Mouse (Mus musculus) testis, adult 2 months (tissue): ENCODE results near the gene Cuedc1. TPM values are rescaled to one million over a fixed set of nuclear protein-coding genes. Genes with fewer than 3 reads are reported as not detected.
A peak's percentile ranks its signal among the peaks of the same experiment; 100 is the strongest.

Experiments used
- H3K27ac ChIP-seq: fragments of 200-500 bp; 2 replicates; pipeline ENCODE4 v1.5.1; 2012; ENCODE audit warnings: low read depth, low read length; ENCODE audit not compliant: control insufficient read depth, insufficient read depth
- H3K27me3 ChIP-seq: fragments of 200-500 bp; 2 replicates; pipeline ENCODE4 v1.6.1; 2012; ENCODE audit warnings: mild to moderate bottlenecking, low read length, moderate library complexity; ENCODE audit not compliant: control insufficient read depth, insufficient read depth
- H3K36me3 ChIP-seq: fragments of 200-500 bp; 2 replicates; pipeline ENCODE4 v1.6.1; 2012; ENCODE audit warnings: mild to moderate bottlenecking, low read length; ENCODE audit not compliant: control insufficient read depth, insufficient read depth
- H3K4me1 ChIP-seq: fragments of 200-500 bp; 2 replicates; pipeline ENCODE4 v1.6.1; 2012; ENCODE audit warnings: low read length; ENCODE audit not compliant: control insufficient read depth, insufficient read depth
- H3K4me3 ChIP-seq: fragments of 200-500 bp; 2 replicates; pipeline ENCODE4 v1.5.1; 2012; ENCODE audit warnings: low read depth, mild to moderate bottlenecking, low read length, moderate library complexity, mixed read lengths; ENCODE audit not compliant: control insufficient read depth
- CTCF ChIP-seq: fragments of 200-500 bp; IDR thresholded peaks from 2 replicates; pipeline ENCODE4 v1.5.1; 2012; ENCODE audit warnings: low read depth, mild to moderate bottlenecking, inconsistent platforms, low read length, moderate library complexity; ENCODE audit not compliant: control insufficient read depth, insufficient read depth, insufficient replicate concordance
- POLR2A ChIP-seq: fragments of 200-500 bp; IDR thresholded peaks from 2 replicates; pipeline ENCODE4 v1.6.1; 2012; ENCODE audit warnings: low read depth, mild to moderate bottlenecking, inconsistent platforms, low read length, moderate library complexity; ENCODE audit not compliant: control insufficient read depth
- polyA plus RNA-seq: library from polyadenylated mRNA; depleted of rRNA; stranded (reverse); fragments of >200 nt; gene quantifications from 2 replicates; pipeline ENCODE4 v1.2.3, GENCODE M21; 2012

Gene Cuedc1
- polyA plus RNA-seq, 1 experiment = 1.9 TPM

GRCm38 (mm10) chr11:88184632-88185180 is 86.8 kb downstream of the Cuedc1 start:
- H3K4me3 ChIP-seq = no peak overlapping the region
- TF ChIP-seq CTCF (no peak), POLR2A (no peak)
- H3K27me3 ChIP-seq = no peaks in the 10 kb centered on the region
- no peak overlapping the region for H3K27ac ChIP-seq
- peaks cover 12% of the 10 kb centered on the region for H3K4me1 ChIP-seq
- no peaks in the 10 kb centered on the region for H3K36me3 ChIP-seq

DNA sequence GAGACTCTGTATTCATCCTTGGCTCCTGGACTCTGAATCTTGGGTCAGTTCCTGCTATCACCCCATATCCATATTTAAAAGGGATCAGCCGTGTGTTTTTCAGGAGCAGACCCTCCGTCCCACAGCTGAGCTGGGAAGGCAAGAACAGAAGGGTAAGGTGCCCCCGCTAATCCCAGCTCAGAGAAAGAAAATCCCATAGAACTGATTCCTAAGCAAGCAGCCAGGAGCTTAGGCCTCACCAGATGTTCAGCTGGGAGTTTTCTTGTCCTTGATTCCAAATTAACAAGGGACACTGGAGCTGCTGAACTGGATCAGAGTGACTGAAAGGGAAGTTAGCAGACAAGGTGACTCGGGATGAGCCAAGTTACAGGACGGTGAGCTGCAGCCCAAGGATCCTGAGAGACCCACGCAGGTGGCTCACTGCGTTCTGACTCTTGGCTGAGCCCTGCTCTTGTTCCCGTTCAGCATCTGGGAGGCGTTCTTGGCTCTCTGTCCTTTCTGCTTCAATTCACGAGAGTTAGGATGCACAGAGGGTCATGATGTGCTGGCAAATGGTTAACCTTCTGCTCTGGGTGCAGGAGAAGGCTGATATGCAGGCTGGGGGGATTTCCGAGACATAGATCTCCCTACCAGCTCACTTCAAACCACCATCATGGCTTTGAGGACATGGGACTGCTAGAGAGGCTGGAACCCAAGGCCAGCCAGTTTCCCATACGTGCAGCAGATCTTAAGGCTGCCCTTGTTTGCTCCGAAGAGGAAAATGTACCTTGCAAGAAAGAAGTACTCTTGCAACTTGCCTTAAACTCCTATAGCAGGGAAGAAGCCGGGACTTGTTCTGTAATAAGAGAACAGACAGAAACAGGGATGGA is 88.5 kb downstream of the Cuedc1 start:
- peaks cover 12% of the 10 kb centered on the region for H3K4me1 ChIP-seq
- H3K27ac ChIP-seq = peak overlapping the region; percentile 52; the same call in 1 of the 2 replicates
- no peaks in the 10 kb centered on the region for H3K27me3 ChIP-seq
- no peaks in the 10 kb centered on the region for H3K36me3 ChIP-seq
- TF ChIP-seq CTCF (no peak), POLR2A (no peak)
- no peak overlapping the region for H3K4me3 ChIP-seq

DNA sequence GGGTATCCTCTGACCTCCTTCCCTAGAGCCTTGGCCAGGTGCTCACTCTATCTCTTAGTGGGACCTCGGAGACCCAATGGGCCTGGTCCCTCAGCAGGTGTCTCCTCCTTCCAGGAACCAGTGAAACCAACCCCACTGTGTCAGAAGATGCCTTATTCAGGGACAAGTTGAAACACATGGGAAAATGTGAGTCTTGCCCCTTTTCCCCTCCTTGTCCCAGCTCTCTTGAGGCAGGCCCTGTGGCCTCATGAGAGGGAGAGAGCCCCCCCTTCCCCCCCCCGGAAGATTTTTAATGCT is 89.0 kb downstream of the Cuedc1 start:
- Histone ChIP-seq H3K4me3 (no peak overlapping the region), H3K36me3 (no peaks in the 10 kb centered on the region), H3K4me1 (peaks cover 12% of the 10 kb centered on the region), H3K27me3 (no peaks in the 10 kb centered on the region), H3K27ac (no peak overlapping the region; the same call in 1 of the 2 replicates)
- TF ChIP-seq POLR2A (no peak), CTCF (no peak)

DNA sequence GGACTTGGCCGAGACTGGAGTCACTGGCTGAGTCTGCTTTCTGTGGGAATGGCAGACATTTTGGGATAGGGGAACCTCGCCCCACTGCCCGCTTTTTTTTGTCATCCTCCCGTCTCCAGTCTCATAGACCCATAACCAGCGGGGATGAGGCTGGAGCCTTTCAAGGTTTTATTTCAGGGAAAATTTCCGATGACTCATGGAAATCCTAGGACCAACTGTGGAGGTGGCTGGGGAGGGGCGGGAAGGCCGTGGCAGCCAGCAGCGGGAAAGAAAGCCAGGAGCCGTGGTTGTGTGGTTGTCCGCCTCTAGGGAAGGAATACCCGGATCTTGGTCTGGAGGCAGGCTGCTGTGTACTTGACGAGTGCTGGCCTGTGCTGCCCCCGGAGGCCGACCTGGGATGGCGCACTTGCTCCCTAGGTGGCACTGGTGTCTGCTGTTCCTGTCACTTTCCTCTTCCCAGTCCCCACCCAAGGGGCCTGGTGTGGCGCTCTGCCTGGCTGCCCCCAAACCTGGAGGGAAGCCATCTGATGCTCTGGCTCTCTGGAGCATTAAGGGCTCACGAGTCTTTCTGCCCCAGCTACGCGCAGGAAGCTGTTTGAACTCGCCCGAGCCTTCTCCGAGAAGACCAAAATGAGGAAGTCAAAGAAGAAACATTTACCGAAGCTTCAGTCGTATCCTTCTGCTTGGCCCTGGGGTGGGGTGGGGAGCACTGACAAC is 89.7 kb downstream of the Cuedc1 start:
- Histone ChIP-seq H3K36me3 (no peaks in the 10 kb centered on the region), H3K4me1 (peaks cover 14% of the 10 kb centered on the region), H3K27me3 (no peaks in the 10 kb centered on the region), H3K4me3 (peak overlapping the region; percentile 25), H3K27ac (peak overlapping the region; percentile 41)
- peak; percentile 79; the same call in 1 of the 2 replicates for TF ChIP-seq CTCF
- no peak for TF ChIP-seq POLR2A

- no peak for TF ChIP-seq CTCF
- no peak for TF ChIP-seq POLR2A
- Histone ChIP-seq H3K4me1 (peaks cover 20% of the 10 kb centered on the region), H3K4me3 (peak overlapping the region; percentile 25; the same call in 1 of the 2 replicates)
These were observed 90.4 kb downstream of the Cuedc1 start for GRCm38 (mm10) chr11:88188216-88188615.

GRCm38 (mm10) chr11:88188635-88189034 is 90.8 kb downstream of the Cuedc1 start:
- Histone ChIP-seq H3K36me3 (no peaks in the 10 kb centered on the region), H3K4me1 (peaks cover 24% of the 10 kb centered on the region), H3K27ac (no peak overlapping the region), H3K4me3 (no peak overlapping the region), H3K27me3 (no peaks in the 10 kb centered on the region; the same call in 1 of the 2 replicates)
- TF ChIP-seq POLR2A (no peak), CTCF (no peak)

More at GRCm38 (mm10) chr11:88188216-88188615, 90.4 kb downstream of the Cuedc1 start:
- no peaks in the 10 kb centered on the region for H3K27me3 ChIP-seq
- H3K36me3 ChIP-seq = no peaks in the 10 kb centered on the region
- H3K27ac ChIP-seq = 0 out of 2 replicates have a peak overlapping the region, but pooled peaks have one; percentile 41

DNA sequence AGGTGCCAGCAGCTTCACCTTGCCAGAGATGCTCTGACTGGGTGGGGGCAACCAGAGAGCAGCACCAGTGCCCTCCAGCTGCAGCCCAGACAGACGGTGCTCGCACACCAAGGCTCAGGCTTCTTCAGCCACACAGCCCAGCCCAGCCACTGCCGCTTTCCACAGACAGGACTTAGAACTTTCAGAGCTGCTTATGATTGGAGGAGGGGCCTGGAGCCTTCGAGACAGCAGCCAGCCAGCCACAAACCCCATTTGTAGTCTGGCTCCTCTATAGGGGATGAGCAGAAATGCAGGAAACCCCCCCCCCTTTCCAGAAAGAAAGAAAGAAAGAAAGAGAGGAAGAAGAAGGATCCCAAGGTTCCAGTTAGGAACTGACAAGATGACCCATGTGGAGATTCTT is 94.7 kb downstream of the Cuedc1 start:
- H3K4me3 ChIP-seq = no peak overlapping the region

More for the DNA sequence above, 94.7 kb downstream of the Cuedc1 start:
- no peaks in the 10 kb centered on the region for H3K36me3 ChIP-seq
- TF ChIP-seq CTCF = no peak
- no peak for TF ChIP-seq POLR2A
- H3K27me3 ChIP-seq = peaks cover 3% of the 10 kb centered on the region; the same call in 1 of the 2 replicates
- peaks cover 24% of the 10 kb centered on the region for H3K4me1 ChIP-seq
- H3K27ac ChIP-seq = no peak overlapping the region
